Mouse (Mus musculus): ENCODE results near the gene Clk3. TPM values are rescaled to one million over a fixed set of nuclear protein-coding genes. Genes with fewer than 3 reads are reported as not detected.

Clk3 gene
- total and polyA plus RNA-seq, 2 experiments from 2014 or later, result 61.7 to 105 TPM

- DNase-seq (no peak), ATAC-seq (no peak)
- Histone ChIP-seq H3K36me3 (ENCODE audit: insufficient read depth) (peaks cover 46% of the 10 kb centered on the region), H3K4me1 (ENCODE audit: insufficient read depth) (no peaks in the 10 kb centered on the region), H3K4me2 (ENCODE audit: low read depth) (no peak overlapping the region), H3K9me3 (ENCODE audit: low read length) (no peaks in the 10 kb centered on the region), H3K9ac (no peak overlapping the region), H3K4me3 (ENCODE audit: low read depth, low read length) (no peak overlapping the region), H3K27ac (ENCODE audit: low read depth, low read length) (no peak overlapping the region), H3K27me3 (ENCODE audit: insufficient read depth, low read length) (no peaks in the 10 kb centered on the region)
- 99% methylated on average over 8 of the region's 8 CpGs for WGBS
- TF ChIP-seq CTCF (IDR thresholded peaks at IDR 0.05; ENCODE audit: low read depth), result no peak
Observed at GRCm38 (mm10) chr9:57797456-57797855, 31.8 kb upstream of the Clk3 start.

- H3K27me3 ChIP-seq (ENCODE audit: insufficient read depth, low read length), result no peaks in the 10 kb centered on the region
- no peak overlapping the region for H3K27ac ChIP-seq (ENCODE audit: low read depth, low read length)
- ATAC-seq (no peak), DNase-seq (no peak)
- H3K4me1 ChIP-seq (ENCODE audit: insufficient read depth), result no peaks in the 10 kb centered on the region
- no peak for TF ChIP-seq CTCF (IDR thresholded peaks at IDR 0.05; ENCODE audit: low read depth)
- H3K4me3 ChIP-seq (ENCODE audit: low read depth, low read length), result no peak overlapping the region
- no peak overlapping the region for H3K4me2 ChIP-seq (ENCODE audit: low read depth)
- H3K36me3 ChIP-seq (ENCODE audit: insufficient read depth), result peaks cover 39% of the 10 kb centered on the region
- H3K9ac ChIP-seq, result no peak overlapping the region
- no peaks in the 10 kb centered on the region for H3K9me3 ChIP-seq (ENCODE audit: low read length)
- 81% methylated on average over 3 of the region's 3 CpGs for WGBS
Observed at GRCm38 (mm10) chr9:57789733-57790132, 24.1 kb upstream of the Clk3 start.

- DNase-seq (no peak), ATAC-seq (no peak)
- Histone ChIP-seq H3K9ac (no peak overlapping the region), H3K4me2 (ENCODE audit: low read depth) (no peak overlapping the region), H3K36me3 (ENCODE audit: insufficient read depth) (no peaks in the 10 kb centered on the region), H3K27ac (ENCODE audit: low read depth, low read length) (no peak overlapping the region), H3K4me1 (ENCODE audit: insufficient read depth) (no peaks in the 10 kb centered on the region), H3K27me3 (ENCODE audit: insufficient read depth, low read length) (no peaks in the 10 kb centered on the region), H3K9me3 (ENCODE audit: low read length) (no peaks in the 10 kb centered on the region), H3K4me3 (ENCODE audit: low read depth, low read length) (no peak overlapping the region)
- WGBS, result 94% methylated on average over 3 of the region's 3 CpGs
- TF ChIP-seq CTCF (IDR thresholded peaks at IDR 0.05; ENCODE audit: low read depth), result no peak
Observed at GRCm38 (mm10) chr9:57782656-57783055, 17.0 kb upstream of the Clk3 start.

GRCm38 (mm10) chr9:57775736-57776135 is 10.1 kb upstream of the Clk3 start:
- Histone ChIP-seq H3K36me3 (ENCODE audit: insufficient read depth) (no peaks in the 10 kb centered on the region), H3K4me1 (ENCODE audit: insufficient read depth) (no peaks in the 10 kb centered on the region), H3K4me3 (ENCODE audit: low read depth, low read length) (no peak overlapping the region), H3K4me2 (ENCODE audit: low read depth) (no peak overlapping the region), H3K9me3 (ENCODE audit: low read length) (no peaks in the 10 kb centered on the region), H3K27ac (ENCODE audit: low read depth, low read length) (no peak overlapping the region), H3K9ac (no peak overlapping the region), H3K27me3 (ENCODE audit: insufficient read depth, low read length) (no peaks in the 10 kb centered on the region)
- 67% methylated on average over 3 of the region's 4 CpGs for WGBS
- no peak for DNase-seq
- TF ChIP-seq CTCF (IDR thresholded peaks at IDR 0.05; ENCODE audit: low read depth), result no peak
- no peak for ATAC-seq

GRCm38 (mm10) chr9:57775026-57775425 is 9.4 kb upstream of the Clk3 start:
- Histone ChIP-seq H3K4me1 (ENCODE audit: insufficient read depth) (no peaks in the 10 kb centered on the region), H3K4me2 (ENCODE audit: low read depth) (no peak overlapping the region), H3K27ac (ENCODE audit: low read depth, low read length) (no peak overlapping the region), H3K27me3 (ENCODE audit: insufficient read depth, low read length) (no peaks in the 10 kb centered on the region), H3K4me3 (ENCODE audit: low read depth, low read length) (no peak overlapping the region), H3K9ac (no peak overlapping the region), H3K9me3 (ENCODE audit: low read length) (no peaks in the 10 kb centered on the region), H3K36me3 (ENCODE audit: insufficient read depth) (no peaks in the 10 kb centered on the region)
- DNase-seq, result no peak
- no peak for ATAC-seq
- no peak for TF ChIP-seq CTCF (IDR thresholded peaks at IDR 0.05; ENCODE audit: low read depth)
- WGBS, result 72% methylated on average over 5 of the region's 5 CpGs

GRCm38 (mm10) chr9:57774168-57774567 is 8.5 kb upstream of the Clk3 start:
- no peak overlapping the region for H3K27ac ChIP-seq (ENCODE audit: low read depth, low read length)
- H3K4me2 ChIP-seq (ENCODE audit: low read depth), result no peak overlapping the region
- H3K4me3 ChIP-seq (ENCODE audit: low read depth, low read length), result no peak overlapping the region
- no peaks in the 10 kb centered on the region for H3K27me3 ChIP-seq (ENCODE audit: insufficient read depth, low read length)
- peak; percentile 47 for TF ChIP-seq CTCF (IDR thresholded peaks at IDR 0.05; ENCODE audit: low read depth)
- no peak overlapping the region for H3K9ac ChIP-seq
- no peaks in the 10 kb centered on the region for H3K4me1 ChIP-seq (ENCODE audit: insufficient read depth)
- no peaks in the 10 kb centered on the region for H3K36me3 ChIP-seq (ENCODE audit: insufficient read depth)
- DNase-seq (no peak), ATAC-seq (no peak)
- H3K9me3 ChIP-seq (ENCODE audit: low read length), result no peaks in the 10 kb centered on the region
- WGBS, result 13% methylated on average over 1 of the region's 1 CpGs

- DNase-seq, result no peak
Observed at GRCm38 (mm10) chr9:57773754-57774153, 8.1 kb upstream of the Clk3 start.

GRCm38 (mm10) chr9:57770836-57771235 is 5.2 kb upstream of the Clk3 start:
- no peak for ATAC-seq

More at GRCm38 (mm10) chr9:57773754-57774153, 8.1 kb upstream of the Clk3 start:
- no peak for ATAC-seq
- H3K9ac ChIP-seq, result no peak overlapping the region
- no peaks in the 10 kb centered on the region for H3K36me3 ChIP-seq (ENCODE audit: insufficient read depth)
- H3K4me3 ChIP-seq (ENCODE audit: low read depth, low read length), result no peak overlapping the region
- no peak overlapping the region for H3K27ac ChIP-seq (ENCODE audit: low read depth, low read length)
- H3K4me2 ChIP-seq (ENCODE audit: low read depth), result no peak overlapping the region
- H3K27me3 ChIP-seq (ENCODE audit: insufficient read depth, low read length), result no peaks in the 10 kb centered on the region
- H3K4me1 ChIP-seq (ENCODE audit: insufficient read depth), result no peaks in the 10 kb centered on the region
- 94% methylated on average over 3 of the region's 3 CpGs for WGBS
- TF ChIP-seq CTCF (IDR thresholded peaks at IDR 0.05; ENCODE audit: low read depth), result no peak
- H3K9me3 ChIP-seq (ENCODE audit: low read length), result no peaks in the 10 kb centered on the region

More at GRCm38 (mm10) chr9:57770836-57771235, 5.2 kb upstream of the Clk3 start:
- Histone ChIP-seq H3K4me1 (ENCODE audit: insufficient read depth) (peaks cover 7% of the 10 kb centered on the region; the same call in 1 of the 2 replicates), H3K27ac (ENCODE audit: low read depth, low read length) (no peak overlapping the region), H3K9me3 (ENCODE audit: low read length) (no peaks in the 10 kb centered on the region), H3K9ac (no peak overlapping the region), H3K4me3 (ENCODE audit: low read depth, low read length) (no peak overlapping the region), H3K27me3 (ENCODE audit: insufficient read depth, low read length) (no peaks in the 10 kb centered on the region), H3K4me2 (ENCODE audit: low read depth) (no peak overlapping the region), H3K36me3 (ENCODE audit: insufficient read depth) (no peaks in the 10 kb centered on the region)
- WGBS, result 95% methylated on average over 2 of the region's 2 CpGs
- DNase-seq, result no peak
- TF ChIP-seq CTCF (IDR thresholded peaks at IDR 0.05; ENCODE audit: low read depth), result no peak
